Mouse (Mus musculus): ENCODE measurements around the gene Pias1.

DNA sequence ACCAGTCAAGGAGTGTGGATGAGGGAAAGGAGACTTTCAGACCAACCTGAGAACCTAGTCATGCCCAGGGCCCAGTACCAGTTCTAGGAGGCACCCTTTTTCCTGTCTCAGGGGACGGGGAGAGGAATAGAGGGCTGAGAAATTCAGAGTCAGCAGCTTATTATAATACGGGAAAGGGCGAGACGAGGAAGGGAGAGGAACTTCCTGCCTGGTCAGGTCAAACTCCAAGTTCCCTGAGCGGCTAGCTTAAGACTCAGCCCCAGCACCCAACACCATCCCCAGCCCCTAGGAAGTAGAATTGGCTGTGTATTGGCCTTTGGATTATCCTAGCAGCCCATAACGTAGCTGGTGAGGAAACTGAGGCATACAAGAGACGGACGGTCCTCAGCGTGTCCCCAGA, 130.5 kb downstream of the Pias1 start:
- no peak for TF ChIP-seq CTCF (IDR thresholded peaks at IDR 0.05; ENCODE audit: extremely low read depth, insufficient read depth, low read length)
- TF ChIP-seq POLR2A (IDR thresholded peaks at IDR 0.05; ENCODE audit: extremely low read depth, insufficient read depth, low read length), result no peak
